Mouse (Mus musculus) cerebellum, adult (tissue): ENCODE results near the gene Elavl1.
A peak's percentile ranks its signal among the peaks of the same experiment; 100 is the strongest.
"Not testable (repeated sequence)": the region's sequence is repeated elsewhere in the genome, so short reads cannot be mapped to it uniquely, and the experiment has no call there.

Experiments
- ATAC-seq: cut with Nextera tagmentation; 2 replicates; pipeline ENCODE4 v1.9.2; 2017; ENCODE audit warnings: mild to moderate bottlenecking, moderate library complexity, mixed read lengths; ENCODE audit not compliant: insufficient number of reproducible peaks, low FRiP score, low TSS enrichment

Elavl1 gene

DNA sequence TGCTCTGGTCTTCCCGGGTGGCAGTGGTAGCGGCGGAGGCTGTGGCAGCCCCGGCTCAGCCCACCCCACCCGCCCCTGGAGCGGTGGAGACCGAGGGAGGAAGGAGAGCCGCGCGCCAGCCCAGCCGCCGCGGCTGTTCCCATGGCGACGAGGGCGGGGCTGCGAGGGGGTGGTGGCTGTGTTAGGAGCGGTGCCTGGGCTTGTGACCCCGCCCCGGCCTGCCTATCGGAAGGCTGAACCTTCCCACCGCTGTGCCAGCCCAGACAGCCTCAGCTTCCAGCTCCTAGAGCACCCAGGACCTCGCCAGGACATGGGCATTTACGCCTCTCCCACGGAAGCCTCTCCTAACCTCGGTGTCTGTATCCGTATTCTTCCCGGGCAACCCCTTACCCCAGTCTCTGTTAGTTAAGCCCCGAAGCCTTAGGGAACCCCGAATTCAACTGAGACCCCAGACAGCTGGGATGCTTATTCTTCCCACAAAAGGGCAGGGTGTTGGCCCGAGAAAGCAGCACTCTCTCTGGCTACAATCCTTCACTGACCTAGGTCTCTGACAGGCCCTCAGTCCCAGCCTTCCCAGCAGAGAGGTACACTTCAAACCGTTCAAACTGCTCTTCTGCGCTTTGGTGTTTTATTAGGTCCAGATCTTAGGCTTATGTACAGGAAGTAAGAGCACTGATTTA is 65.9 kb downstream of the Elavl1 start, which contains the start of gene Ctxn1:
Ctxn1 (minus strand) TSS at position 150 of the 680 bp plus-strand sequence.
- ATAC-seq, result peak; percentile 60

DNA sequence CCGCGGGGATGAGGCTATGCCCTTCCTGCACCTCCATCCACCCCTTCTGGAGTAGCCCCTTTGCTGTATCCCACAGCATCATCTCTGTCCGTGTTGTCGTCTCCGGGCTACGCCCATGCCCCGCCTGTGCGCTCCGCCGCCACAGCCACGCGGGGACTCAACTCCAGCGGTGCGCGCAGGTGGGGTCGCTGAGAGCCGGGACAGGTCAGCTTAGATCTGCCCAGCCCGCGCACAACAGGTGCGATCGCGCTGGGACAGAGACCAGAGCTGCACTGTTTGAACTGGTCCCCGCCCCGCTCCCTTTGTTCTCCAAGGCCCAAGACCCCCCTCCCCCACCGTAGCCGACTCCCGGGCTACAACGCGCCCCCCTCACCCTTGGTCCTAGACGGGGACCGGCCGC is 66.5 kb downstream of the Elavl1 start:
- no peak for ATAC-seq

DNA sequence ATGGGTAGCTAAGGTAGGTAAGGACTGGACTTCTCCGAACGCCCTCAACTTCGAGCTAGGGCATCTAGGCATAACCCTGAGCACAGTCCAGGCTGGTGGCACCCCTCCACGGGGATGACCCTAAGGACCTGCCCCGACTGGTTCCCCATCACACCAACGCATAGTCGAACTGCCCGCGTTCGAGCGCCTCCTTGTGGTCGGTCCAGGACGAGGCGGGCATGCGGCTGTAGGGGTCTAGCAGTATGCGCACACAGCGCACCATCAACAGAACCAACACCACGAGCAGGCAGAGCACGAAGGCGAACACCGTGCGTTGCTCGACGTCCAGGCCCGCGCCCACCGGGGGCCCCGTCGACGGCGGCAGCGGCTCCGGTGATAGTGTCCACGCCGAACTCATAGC is 67.0 kb downstream of the Elavl1 start:
- no peak for ATAC-seq

- ATAC-seq, result no peak
Observed at GRCm38 (mm10) chr8:4257350-4257749, 67.9 kb downstream of the Elavl1 start.

GRCm38 (mm10) chr8:4256911-4257310 is 68.3 kb downstream of the Elavl1 start:
- ATAC-seq, result no peak

GRCm38 (mm10) chr8:4255471-4255870 is 69.7 kb downstream of the Elavl1 start:
- ATAC-seq, result not testable (repeated sequence)

- ATAC-seq, result no peak
Observed at GRCm38 (mm10) chr8:4254001-4254400, 71.2 kb downstream of the Elavl1 start.

- ATAC-seq, result peak; percentile 65
Observed at GRCm38 (mm10) chr8:4252934-4253841, 72.0 kb downstream of the Elavl1 start, which contains the start of gene Snapc2. Snapc2 (plus strand) TSS chr8:4253080.

GRCm38 (mm10) chr8:4252116-4252760 is 73.0 kb downstream of the Elavl1 start:
- ATAC-seq, result no peak

DNA sequence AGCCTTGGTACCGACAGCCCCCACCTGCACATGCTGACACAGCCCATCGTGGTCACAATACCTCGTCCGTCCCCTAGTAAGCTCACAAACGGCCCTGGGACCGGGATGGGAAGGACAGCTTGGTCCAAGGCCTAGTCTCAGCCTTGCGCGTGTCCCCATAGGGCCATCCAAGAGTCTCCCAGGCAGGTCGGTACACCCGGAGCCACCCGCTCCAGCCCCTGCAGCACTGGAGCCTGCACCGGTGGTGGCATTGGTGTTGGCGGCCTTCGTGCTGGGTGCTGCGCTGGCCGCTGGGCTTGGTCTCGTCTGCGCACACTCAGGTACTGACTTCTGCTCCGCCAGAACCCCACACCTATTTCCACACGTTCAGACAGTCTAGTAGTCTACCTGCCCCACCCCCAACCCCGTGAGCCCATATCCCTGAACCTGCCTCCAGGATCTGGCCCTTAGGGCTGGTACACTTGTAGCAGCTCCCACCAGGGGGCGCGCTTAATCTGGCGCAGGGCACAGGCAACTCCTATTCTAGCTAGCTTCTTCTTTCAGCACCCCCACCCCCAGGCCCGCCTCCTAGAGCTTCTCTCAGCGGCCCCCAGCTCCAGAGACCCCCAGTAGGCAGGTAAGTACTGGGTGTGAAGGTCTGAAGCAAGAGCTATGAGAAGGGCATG is 74.8 kb downstream of the Elavl1 start:
- peak; percentile 49 for ATAC-seq

DNA sequence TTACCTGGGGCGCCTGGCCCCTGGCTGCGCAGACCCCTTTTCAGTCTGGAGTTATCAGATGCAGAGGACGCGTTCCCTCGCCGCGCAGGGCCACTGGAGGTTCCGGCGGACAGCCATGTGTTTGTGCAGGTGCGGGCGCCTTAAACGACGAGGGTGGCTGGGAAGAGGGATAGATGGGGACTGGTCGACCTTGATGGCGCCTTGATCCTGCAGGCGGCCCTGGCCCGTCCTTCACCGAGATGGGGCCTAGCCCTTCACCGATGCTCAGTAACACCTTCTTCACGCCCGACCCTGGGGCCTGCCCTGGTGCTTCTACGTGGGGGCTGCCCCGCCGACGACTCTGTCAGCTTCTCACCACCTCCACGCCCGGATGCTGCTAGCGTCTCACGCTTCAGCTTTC is 76.0 kb downstream of the Elavl1 start:
- ATAC-seq, result no peak

DNA sequence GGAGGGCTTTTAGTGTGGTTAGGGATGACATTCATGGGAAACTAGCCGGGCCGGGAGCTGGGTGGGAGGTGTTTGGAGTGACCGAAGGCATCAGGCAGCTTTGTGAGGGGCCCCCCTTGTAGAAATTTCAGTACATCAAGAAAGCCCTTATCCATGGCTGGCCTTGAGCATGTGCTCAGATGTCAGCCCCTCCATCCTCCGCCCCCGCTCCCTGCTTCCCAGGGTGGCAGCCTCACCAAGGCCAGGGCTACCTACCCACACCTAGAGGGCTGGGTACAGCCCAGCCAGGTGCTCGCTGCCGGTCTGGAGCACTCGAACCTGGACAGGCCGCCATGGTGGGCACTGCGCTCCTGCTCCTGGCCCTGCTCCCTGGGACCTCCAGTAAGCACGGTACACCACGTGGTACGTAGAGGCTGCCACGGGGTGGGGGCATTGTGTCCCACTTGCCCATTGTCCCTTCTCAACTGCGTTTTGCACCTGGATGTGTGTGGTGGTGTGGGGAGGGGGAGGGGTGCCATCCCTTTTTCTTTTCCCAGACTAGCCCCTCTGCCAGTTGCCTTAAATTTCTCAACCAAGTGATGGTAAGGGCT is 77.2 kb downstream of the Elavl1 start, which contains the start of gene Tgfbr3l:
Tgfbr3l (plus strand) TSS at position 264 of the 590 bp plus-strand sequence.
- ATAC-seq, result no peak

DNA sequence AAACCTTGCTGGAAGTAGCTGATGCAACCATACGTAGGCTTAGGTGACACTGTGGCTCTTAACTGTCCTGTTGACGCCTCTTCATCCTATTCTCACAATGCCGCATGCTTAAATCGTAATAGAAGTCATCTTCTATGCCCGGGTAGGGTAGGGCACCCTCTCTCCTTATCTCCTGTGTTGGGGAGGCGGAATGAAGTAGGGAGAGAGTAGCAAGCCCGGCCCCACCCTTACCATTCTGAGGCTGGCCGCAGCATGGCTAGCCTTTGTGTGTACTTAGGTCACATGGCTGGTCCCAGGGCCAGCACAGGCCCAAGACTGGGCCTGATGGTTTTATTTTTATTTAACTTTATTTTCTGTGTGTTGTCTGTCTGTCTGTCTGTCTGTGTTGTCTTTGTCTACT is 78.0 kb downstream of the Elavl1 start:
- no peak for ATAC-seq

DNA sequence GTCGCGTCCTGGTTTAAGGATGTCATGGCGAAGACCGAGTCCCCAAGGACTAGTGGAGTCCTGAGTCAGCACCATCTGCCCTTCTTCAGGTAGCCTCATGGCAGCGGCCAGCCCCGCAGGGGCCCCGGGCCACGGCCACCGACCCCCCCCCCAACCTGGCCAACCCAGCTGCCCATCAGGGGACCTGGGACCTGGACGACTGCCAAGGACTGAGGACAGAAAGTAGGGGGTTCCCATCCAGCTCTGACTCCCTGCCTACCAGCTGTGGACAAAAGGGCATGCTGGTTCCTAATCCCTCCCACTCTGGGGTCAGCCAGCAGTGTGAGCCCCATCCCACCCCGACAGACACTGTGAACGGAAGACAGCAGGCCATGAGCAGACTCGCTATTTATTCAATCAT is 79.5 kb downstream of the Elavl1 start:
- ATAC-seq, result no peak

- no peak for ATAC-seq
Observed at GRCm38 (mm10) chr8:4245061-4245460, 80.2 kb downstream of the Elavl1 start.

- ATAC-seq, result no peak
Observed at GRCm38 (mm10) chr8:4239193-4239890, 85.9 kb downstream of the Elavl1 start.

- peak; percentile 92 for ATAC-seq
Observed at GRCm38 (mm10) chr8:4238434-4239192, 86.6 kb downstream of the Elavl1 start, which contains the start of the genes Map2k7 and Gm49320. Map2k7 (plus strand) TSS chr8:4238740. Gm49320 (plus strand) TSS chr8:4238865.

DNA sequence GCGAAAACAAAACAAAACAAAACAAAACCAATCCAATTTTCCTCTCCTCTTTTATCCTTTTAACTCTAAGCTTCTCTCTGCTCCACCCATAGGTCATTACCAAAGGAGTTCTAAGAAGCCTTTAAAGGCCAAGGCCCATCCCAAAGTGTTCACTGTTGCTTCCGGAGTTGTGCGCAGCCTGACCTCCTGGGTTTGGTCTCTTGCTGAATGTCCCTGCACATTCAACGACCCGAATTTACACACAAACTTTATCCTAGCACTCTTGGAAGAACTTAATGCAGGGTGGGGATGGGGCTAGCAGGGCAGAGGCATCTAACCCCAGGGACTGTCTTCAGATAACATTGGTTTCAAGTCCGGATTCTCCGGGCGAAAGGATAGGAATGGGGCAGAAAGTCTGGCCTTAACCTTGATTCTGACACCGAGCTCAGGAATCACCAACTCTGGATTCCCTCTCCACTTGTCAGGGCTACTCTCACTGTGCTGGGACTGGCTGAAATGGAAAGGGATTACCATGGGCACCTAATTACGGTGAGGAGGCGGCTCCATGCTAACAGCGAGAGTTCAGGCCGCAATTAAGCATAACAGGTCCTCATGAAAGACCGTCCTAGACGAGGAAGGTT is 87.3 kb downstream of the Elavl1 start:
- ATAC-seq, result peak; percentile 0; the same call in 1 of the 2 replicates
